Mouse (Mus musculus) CH12.LX (cell line): ENCODE measurements around the gene Evc2.

Source experiments
- CHD2 ChIP-seq: IDR thresholded peaks from 2 replicates; pipeline ENCODE4 v1.6.1; 2011; ENCODE audit warnings: low read length, improper control_type of control experiment
- CTCF ChIP-seq, 2 experiments: IDR thresholded peaks in 1 of 2; conservative IDR thresholded peaks in 1 of 2; 2 replicates each; pipeline ENCODE4 v1.5.1; 2011 to 2012; ENCODE audit warnings: low read depth in 2 of 2, low read length in 2 of 2, improper control_type of control experiment in 1 of 2, inconsistent platforms in 1 of 2, mild to moderate bottlenecking in 1 of 2, moderate library complexity in 1 of 2
- EP300 ChIP-seq: IDR thresholded peaks from 2 replicates; pipeline ENCODE4 v1.6.1; 2011; ENCODE audit warnings: low read length, improper control_type of control experiment
- JUND ChIP-seq: conservative IDR thresholded peaks from 2 replicates; pipeline ENCODE4 v1.6.1; 2011; ENCODE audit warnings: low read depth, low read length, improper control_type of control experiment
- MAX ChIP-seq: IDR thresholded peaks from 2 replicates; pipeline ENCODE4 v1.6.1; 2011; ENCODE audit warnings: low read length, improper control_type of control experiment
- POLR2A ChIP-seq: IDR thresholded peaks from 2 replicates; pipeline ENCODE4 v1.6.1; 2011; ENCODE audit warnings: low read depth, mild to moderate bottlenecking, improper control_type of control experiment, low read length
- TBP ChIP-seq: conservative IDR thresholded peaks from 2 replicates; pipeline ENCODE4 v1.6.1; 2011; ENCODE audit warnings: low read depth, low read length, improper control_type of control experiment
- TCF12 ChIP-seq: IDR thresholded peaks from 2 replicates; pipeline ENCODE4 v1.6.1; 2014; ENCODE audit warnings: low read depth, mild to moderate bottlenecking, inconsistent platforms, low read length, improper control_type of control experiment
- ZNF384 ChIP-seq: IDR thresholded peaks from 2 replicates; pipeline ENCODE4 v1.6.1; 2012; ENCODE audit warnings: low read depth, low read length, improper control_type of control experiment, inconsistent platforms

- no peak for TF ChIP-seq ZNF384
- TF ChIP-seq CTCF (conservative IDR thresholded peaks at IDR 0.05 in 1 of 2, IDR thresholded peaks at IDR 0.05 in 1 of 2; ENCODE audit: low read depth in 2 of 2, low read length in 2 of 2): no peak
- no peak for TF ChIP-seq MAX
- no peak for TF ChIP-seq EP300
- TF ChIP-seq TBP: no peak
- no peak for TF ChIP-seq POLR2A
- no peak for TF ChIP-seq TCF12
- no peak for TF ChIP-seq CHD2
- no peak for TF ChIP-seq JUND
Measured at GRCm38 (mm10) chr5:37296717-37297116, 41.6 kb upstream of the Evc2 start.
